Mouse (Mus musculus) ZHBTc4 (cell line): ENCODE measurements around the gene Gucy2f.
"Not testable (repeated sequence)": the region's sequence is repeated elsewhere in the genome, so short reads cannot be mapped to it uniquely, and the experiment has no call there.

Source experiments
- DNase-seq: peaks from one replicate; pipeline ENCODE4 v3.0.0-alpha.2; 2011; ENCODE audit warnings: low read depth, low spot score

Gucy2f gene

GRCm38 (mm10) chrX:142196831-142197230 lies at the start of gene Gucy2f:
TSS of gene Gucy2f (minus strand) at chrX:142196931.
- no peak for DNase-seq

- DNase-seq = no peak
These were observed 49.1 kb upstream of the Gucy2f start for GRCm38 (mm10) chrX:142245682-142246327.

GRCm38 (mm10) chrX:142237101-142237500 lies 40.4 kb upstream of the Gucy2f start:
- DNase-seq = no peak

GRCm38 (mm10) chrX:142236146-142236545 lies 39.4 kb upstream of the Gucy2f start:
- DNase-seq = not testable (repeated sequence)

GRCm38 (mm10) chrX:142228769-142229158 lies 32.0 kb upstream of the Gucy2f start:
- DNase-seq = no peak

- peak; percentile 88 for DNase-seq
These were observed 31.5 kb upstream of the Gucy2f start for GRCm38 (mm10) chrX:142228055-142228768.

GRCm38 (mm10) chrX:142227398-142228054 lies 30.8 kb upstream of the Gucy2f start:
- peak; percentile 61 for DNase-seq

GRCm38 (mm10) chrX:142226542-142226941 lies 29.8 kb upstream of the Gucy2f start, which contains the start of gene Nxt2:
TSS of gene Nxt2 (plus strand) at chrX:142226770.
- peak; percentile 34 for DNase-seq

- DNase-seq = peak; percentile 39
These were observed 3.6 kb upstream of the Gucy2f start for GRCm38 (mm10) chrX:142200295-142200694.

GRCm38 (mm10) chrX:142195551-142195950 lies 1.2 kb downstream of the Gucy2f start:
- no peak for DNase-seq

- no peak for DNase-seq
These were observed 2.3 kb downstream of the Gucy2f start for GRCm38 (mm10) chrX:142194420-142194819.

GRCm38 (mm10) chrX:142190355-142190754 lies 6.4 kb downstream of the Gucy2f start:
- no peak for DNase-seq

- peak; percentile 56 for DNase-seq
These were observed 7.6 kb downstream of the Gucy2f start for GRCm38 (mm10) chrX:142189023-142189703.

- no peak for DNase-seq
These were observed 14.7 kb downstream of the Gucy2f start for GRCm38 (mm10) chrX:142182026-142182425.

- DNase-seq = no peak
These were observed 19.8 kb downstream of the Gucy2f start for GRCm38 (mm10) chrX:142176981-142177380.

- DNase-seq = peak; percentile 7
These were observed 81.0 kb downstream of the Gucy2f start for GRCm38 (mm10) chrX:142115779-142116178.

GRCm38 (mm10) chrX:142111236-142111635 lies 85.5 kb downstream of the Gucy2f start:
- DNase-seq = no peak

GRCm38 (mm10) chrX:142096904-142097303 lies 99.8 kb downstream of the Gucy2f start:
- peak; percentile 12 for DNase-seq

- DNase-seq = no peak
These were observed 101.2 kb downstream of the Gucy2f start for GRCm38 (mm10) chrX:142095579-142095978.

- peak; percentile 1 for DNase-seq
These were observed 134.1 kb downstream of the Gucy2f start for GRCm38 (mm10) chrX:142062585-142062984.
